Mouse (Mus musculus) hindbrain, embryonic 11.5 days (tissue): ENCODE data around the gene Hnrnpa3. TPM values are rescaled to one million over a fixed set of nuclear protein-coding genes. Genes with fewer than 3 reads are reported as not detected.

Source experiments
- ATAC-seq: fragments of 200-750 bp; cut with Nextera tagmentation; 2 replicates; pipeline ENCODE4 v1.8.0; 2017; ENCODE audit warnings: mild to moderate bottlenecking, moderate TSS enrichment, moderate library complexity; ENCODE audit not compliant: low FRiP score
- DNase-seq: peaks from one replicate; pipeline ENCODE4 v3.0.0-alpha.2; 2015; ENCODE audit warnings: low spot score
- H3K27ac ChIP-seq: fragments of 300-500 bp; sonication (generic); 2 replicates; pipeline ENCODE4 v1.5.1; 2014; ENCODE audit warnings: mild to moderate bottlenecking, low read depth, low read length
- H3K27me3 ChIP-seq: fragments of 300-500 bp; sonication (generic); 2 replicates; pipeline ENCODE4 v1.6.1; 2014; ENCODE audit warnings: mild to moderate bottlenecking, low read length, moderate library complexity, mixed read lengths; ENCODE audit not compliant: control insufficient read depth, insufficient read depth
- H3K36me3 ChIP-seq: fragments of 300-500 bp; sonication (generic); 2 replicates; pipeline ENCODE4 v1.6.1; 2014; ENCODE audit warnings: mild to moderate bottlenecking, low read length, moderate library complexity, mixed read lengths; ENCODE audit not compliant: control insufficient read depth, insufficient read depth
- H3K4me1 ChIP-seq: fragments of 300-500 bp; sonication (generic); replicated peaks from 2 replicates; pipeline ENCODE4 v1.6.1; 2014; ENCODE audit warnings: low read length, mixed read lengths; ENCODE audit not compliant: control insufficient read depth, insufficient read depth
- H3K4me2 ChIP-seq: fragments of 300-500 bp; sonication (generic); replicated peaks from 2 replicates; pipeline ENCODE4 v1.6.1; 2014; ENCODE audit warnings: mild to moderate bottlenecking, low read depth, low read length
- H3K4me3 ChIP-seq: fragments of 300-500 bp; sonication (generic); 2 replicates; pipeline ENCODE4 v1.5.1; 2014; ENCODE audit warnings: low read depth, low read length
- H3K9ac ChIP-seq: fragments of 300-500 bp; sonication (generic); 2 replicates; pipeline ENCODE4 v1.6.1; 2014; ENCODE audit warnings: low read depth, low read length
- H3K9me3 ChIP-seq: fragments of 300-500 bp; sonication (generic); 2 replicates; pipeline ENCODE4 v1.6.1; 2016; ENCODE audit warnings: low read length; ENCODE audit not compliant: control insufficient read depth
- WGBS: fragments of 180-500 bp; shearing (Covaris S2); extraction: QIAGEN DNeasy Blood & Tissue Kit; methylation state at CpG from one replicate; pipeline ENCODE4 v1.1.7; 2014; 5-methylcytosine and 5-hydroxymethylcytosine counted together
- polyA plus RNA-seq: library from polyadenylated mRNA; unstranded; fragments of >200 nt; fragmentation: Nextera tagmentation; extraction: Ambion mirVana; gene quantifications from 2 replicates; pipeline ENCODE4 v1.2.1, GENCODE M21; 2014

Hnrnpa3 gene
- polyA plus RNA-seq, 1 experiment from 2014 or later: 304 TPM

- WGBS: 13% methylated on average over 1 of the region's 1 CpGs
- Histone ChIP-seq H3K9me3 (no peaks in the 10 kb centered on the region), H3K4me1 (peaks cover 5% of the 10 kb centered on the region), H3K9ac (no peak overlapping the region), H3K36me3 (no peaks in the 10 kb centered on the region), H3K27me3 (no peaks in the 10 kb centered on the region), H3K27ac (no peak overlapping the region), H3K4me3 (no peak overlapping the region), H3K4me2 (no peak overlapping the region)
- no peak for ATAC-seq
- no peak for DNase-seq
Measured at GRCm38 (mm10) chr2:75707420-75707819, 48.4 kb downstream of the Hnrnpa3 start.

DNA sequence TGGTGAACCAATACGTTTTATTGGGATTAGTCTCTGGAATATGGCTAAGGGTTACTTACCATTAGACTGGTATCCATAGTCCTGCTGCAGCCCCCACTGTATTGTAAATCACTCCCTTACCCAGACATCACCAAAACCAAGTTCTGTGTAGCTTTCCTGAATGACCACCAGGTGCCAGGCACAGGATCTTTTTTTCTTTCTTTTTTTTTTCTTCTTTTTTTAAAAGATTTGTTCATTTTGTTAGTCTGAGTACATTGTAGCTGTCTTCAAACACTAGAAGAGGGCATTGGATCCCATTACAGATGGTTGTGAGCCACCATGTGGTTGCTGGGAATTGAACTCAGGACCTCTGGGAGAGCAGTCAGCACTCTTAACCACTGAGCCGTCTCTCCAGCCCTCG is 54.0 kb downstream of the Hnrnpa3 start:
- no peak overlapping the region for H3K27ac ChIP-seq
- no peak overlapping the region for H3K4me3 ChIP-seq
- no peaks in the 10 kb centered on the region for H3K4me1 ChIP-seq
- 94% methylated on average over 3 of the region's 3 CpGs for WGBS
- H3K27me3 ChIP-seq: no peaks in the 10 kb centered on the region
- ATAC-seq: no peak
- DNase-seq: no peak
- no peaks in the 10 kb centered on the region for H3K9me3 ChIP-seq
- no peak overlapping the region for H3K9ac ChIP-seq
- H3K36me3 ChIP-seq: no peaks in the 10 kb centered on the region
- no peak overlapping the region for H3K4me2 ChIP-seq

DNA sequence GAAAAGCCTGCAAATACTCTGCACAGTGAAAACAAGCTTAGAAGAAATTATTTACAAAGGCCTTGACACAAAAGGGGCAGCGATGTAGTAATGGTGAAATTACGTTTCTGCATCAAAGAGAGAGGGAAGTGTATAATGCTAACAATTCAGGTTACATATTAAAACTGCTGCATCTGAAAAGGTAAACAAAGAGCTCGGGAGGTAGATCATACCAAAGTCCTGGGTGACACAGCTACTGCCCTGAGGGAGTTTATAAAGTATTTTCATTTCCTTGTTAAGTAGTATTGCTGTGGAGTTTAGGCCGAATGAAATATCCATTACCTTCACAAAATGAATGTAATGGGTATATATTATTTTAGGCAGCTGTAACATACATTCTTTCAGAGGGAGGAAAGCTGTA is 55.7 kb downstream of the Hnrnpa3 start:
- H3K4me3 ChIP-seq: no peak overlapping the region
- ATAC-seq: no peak
- no peak for DNase-seq

GRCm38 (mm10) chr2:75716046-75717016 is 57.3 kb downstream of the Hnrnpa3 start:
- H3K9me3 ChIP-seq: no peaks in the 10 kb centered on the region
- DNase-seq (peak; percentile 31), ATAC-seq (no peak)
- no peak overlapping the region for H3K4me2 ChIP-seq
- no peaks in the 10 kb centered on the region for H3K36me3 ChIP-seq
- WGBS: 52% methylated on average over 12 of the region's 12 CpGs
- no peak overlapping the region for H3K9ac ChIP-seq
- no peaks in the 10 kb centered on the region for H3K27me3 ChIP-seq
- no peaks in the 10 kb centered on the region for H3K4me1 ChIP-seq
- H3K4me3 ChIP-seq: no peak overlapping the region
- no peak overlapping the region for H3K27ac ChIP-seq

More for the DNA sequence above, 55.7 kb downstream of the Hnrnpa3 start:
- Histone ChIP-seq H3K4me2 (no peak overlapping the region), H3K27ac (no peak overlapping the region), H3K36me3 (no peaks in the 10 kb centered on the region), H3K27me3 (no peaks in the 10 kb centered on the region), H3K4me1 (no peaks in the 10 kb centered on the region), H3K9ac (no peak overlapping the region), H3K9me3 (no peaks in the 10 kb centered on the region)
- 79% methylated on average over 4 of the region's 4 CpGs for WGBS

Other genes starting within 250 kb of the Hnrnpa3 start
- gene Nfe2l2, start 45.4 kb downstream of the Hnrnpa3 start, polyA plus RNA-seq: 28.4 and 28.5 TPM in 2 replicates
- 50.7 and 53.4 TPM in 2 replicates for gene Agps, start 172.9 kb downstream of the Hnrnpa3 start, polyA plus RNA-seq